Mouse (Mus musculus) mature B cell (primary cell): Measurements from ENCODE around the gene Hadh.

Experiments used
- in situ Hi-C: fragments of 300-500 bp; cut with MboI; formaldehyde crosslinking; loops from 2 replicates; pipeline ENCODE4 v1.14.3; 2019

The Hadh gene

GRCm38 (mm10) chr3:131271559-131272373 is at the start of gene Hadh:
Gene Hadh (minus strand): TSS chr3:131272101.
- in situ Hi-C loops: no loop called here

DNA sequence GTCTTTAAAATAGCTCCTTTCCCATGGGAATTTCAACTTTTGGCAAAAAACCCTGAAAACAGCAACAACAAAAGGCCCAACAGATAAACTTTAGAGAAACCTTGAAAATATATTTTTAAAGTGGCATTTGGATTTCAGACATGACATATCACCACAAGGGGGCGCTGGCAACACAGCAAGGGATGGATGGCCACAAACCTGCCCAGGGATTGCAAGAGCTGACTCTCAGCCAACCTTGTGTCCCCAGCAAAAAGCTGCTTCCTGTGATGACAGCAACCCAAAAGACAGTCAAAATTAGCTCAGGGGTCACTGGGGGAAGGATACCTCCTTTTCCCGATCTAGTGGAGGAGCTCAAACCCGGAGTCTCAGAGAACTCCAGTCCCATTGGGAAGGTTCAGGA is 48.3 kb upstream of the Hadh start:
- in situ Hi-C loops: no loop called here

DNA sequence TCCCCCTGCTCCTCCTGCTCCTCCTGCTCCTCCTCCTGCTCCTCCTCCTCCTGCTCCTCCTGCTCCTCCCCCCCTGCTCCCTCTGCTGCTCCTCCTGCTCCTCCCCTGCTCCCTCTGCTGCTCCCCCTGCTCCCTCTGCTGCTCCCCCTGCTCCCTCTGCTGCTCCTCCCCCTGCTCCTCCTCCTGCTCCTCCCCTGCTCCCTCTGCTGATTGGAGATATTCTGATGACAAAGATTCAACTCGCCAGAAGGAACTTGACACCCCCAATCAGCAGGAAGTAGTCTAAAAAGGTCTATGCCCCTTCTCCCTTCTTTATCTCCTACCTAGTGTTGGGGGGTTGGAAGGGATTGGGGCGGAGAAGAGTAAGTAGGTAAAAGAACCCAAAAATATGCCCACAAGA is 46.3 kb upstream of the Hadh start:
- in situ Hi-C loops: no loop called here

DNA sequence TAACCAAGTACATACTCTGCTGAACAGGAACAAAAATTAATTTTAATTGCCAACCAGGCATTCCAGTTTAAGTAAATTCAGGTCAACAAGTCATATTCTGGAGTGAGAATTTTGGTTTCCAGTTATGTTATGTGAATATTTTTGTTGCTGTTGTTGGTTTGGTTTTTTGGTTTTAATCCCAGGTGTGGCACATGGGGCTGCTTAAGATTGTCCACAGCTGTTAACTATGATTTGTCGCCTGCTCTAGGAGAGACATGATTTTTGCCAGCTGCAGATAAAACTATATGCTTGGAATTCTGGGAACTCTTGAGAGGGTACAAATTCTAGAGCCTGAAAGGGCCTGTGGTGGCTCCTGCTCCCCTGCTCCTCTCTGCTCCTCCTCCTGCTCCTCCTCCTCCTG is 45.2 kb upstream of the Hadh start:
- in situ Hi-C loops: no loop called here

DNA sequence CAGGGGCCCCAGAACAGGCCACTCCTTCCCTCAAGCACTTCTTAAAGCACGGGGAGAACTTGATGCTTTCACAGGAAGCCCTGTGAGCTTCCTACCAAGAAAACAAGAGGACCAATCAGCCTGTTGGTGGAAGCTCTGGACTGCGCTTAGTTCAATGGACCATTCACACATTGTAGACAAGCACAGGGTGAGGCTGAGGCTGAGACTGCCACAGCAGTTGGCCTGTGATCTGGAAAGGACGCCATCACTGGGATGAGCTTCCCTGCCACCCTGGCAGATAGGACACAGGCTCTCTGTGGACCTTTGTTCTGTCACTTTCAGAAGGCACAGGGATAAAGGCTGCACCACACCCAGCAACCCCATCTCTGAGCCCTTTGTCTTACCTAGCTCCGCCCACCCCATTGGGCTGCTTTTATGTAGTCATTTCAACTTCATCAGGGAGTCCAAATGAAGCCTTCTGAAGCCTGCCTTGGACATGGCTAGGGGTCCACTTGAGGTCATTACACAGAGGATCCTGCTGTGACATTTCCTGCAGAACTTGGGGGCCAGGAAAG is 44.1 kb upstream of the Hadh start:
- in situ Hi-C loops: no loop called here

DNA sequence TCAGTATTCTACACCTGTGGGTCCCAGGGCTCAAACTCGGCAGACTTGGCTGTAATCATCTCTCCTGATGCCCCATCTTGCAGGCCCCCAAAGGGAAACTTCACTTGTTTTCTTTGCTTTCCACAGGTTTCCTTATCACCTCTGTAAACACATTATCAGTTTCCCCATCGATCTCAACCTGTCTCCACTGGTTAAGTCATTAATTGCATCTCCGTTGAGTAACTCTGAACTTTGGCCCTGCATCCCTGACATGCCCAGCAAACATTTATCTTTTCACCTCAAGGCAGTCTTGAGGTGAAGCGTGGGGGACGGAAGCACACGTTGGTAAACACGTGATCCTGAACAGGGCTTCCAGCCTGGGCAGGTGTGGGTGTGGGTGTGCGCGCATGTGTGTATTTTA is 40.4 kb upstream of the Hadh start:
- in situ Hi-C loops: no loop called here

DNA sequence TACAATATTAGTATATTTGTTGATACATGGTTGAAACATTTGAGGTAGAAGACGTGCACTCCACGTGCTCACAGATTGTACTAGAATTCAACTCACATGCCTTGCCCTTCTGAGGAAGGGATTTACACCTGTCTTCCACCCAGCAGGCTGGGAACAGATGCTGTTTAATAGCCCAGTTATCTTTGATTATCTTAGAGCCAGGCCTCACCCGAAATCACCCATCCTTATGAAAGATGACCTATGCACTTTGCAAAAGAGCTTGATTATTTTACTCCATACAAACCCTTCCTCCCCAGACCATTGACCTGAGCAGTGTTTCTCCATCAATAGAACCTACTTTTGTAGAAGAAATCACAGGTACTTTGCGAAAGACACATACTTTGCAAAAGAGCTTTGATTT is 38.7 kb upstream of the Hadh start:
- in situ Hi-C loops: no loop called here

DNA sequence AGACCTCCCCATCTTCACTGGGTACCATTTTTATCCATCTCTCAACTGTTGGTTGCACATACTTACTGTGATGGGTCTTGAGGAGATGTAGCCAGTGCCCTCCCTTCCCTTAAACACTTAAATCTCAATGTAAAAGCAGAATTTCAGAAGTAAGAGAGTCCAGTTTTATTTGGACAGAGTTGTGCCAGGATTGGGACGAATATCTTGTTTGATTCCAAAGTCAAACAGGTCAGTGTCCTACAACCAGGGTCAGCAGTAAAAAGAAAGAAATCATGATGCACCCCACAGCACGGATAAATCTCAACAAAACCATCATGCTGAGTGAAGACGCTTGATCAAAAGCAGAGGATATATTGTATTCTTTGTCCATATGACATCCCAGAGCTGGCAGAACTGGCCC is 35.9 kb upstream of the Hadh start:
- in situ Hi-C loops: no loop called here

DNA sequence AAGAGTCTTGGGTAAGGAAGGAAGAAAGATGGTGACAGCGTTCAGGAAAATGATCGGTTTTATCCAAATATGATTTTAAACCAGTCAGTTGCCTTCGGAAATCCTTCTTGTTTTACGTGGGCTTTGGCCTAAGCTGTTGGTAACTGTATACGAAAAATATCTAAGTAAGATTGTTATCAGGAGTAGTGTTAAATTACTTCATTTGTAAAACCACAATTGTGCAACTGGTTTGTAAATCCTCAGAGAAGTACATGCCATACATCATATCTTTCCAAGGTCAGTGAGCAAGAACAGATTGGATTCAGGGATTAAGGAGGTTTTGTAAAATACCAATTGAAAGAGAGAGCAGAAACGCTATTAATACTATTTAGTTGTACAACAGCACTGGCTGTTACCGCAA is 34.4 kb upstream of the Hadh start:
- in situ Hi-C loops: no loop called here

- in situ Hi-C loops: no loop called here
These were observed 31.4 kb upstream of the Hadh start for GRCm38 (mm10) chr3:131303320-131303714.

- in situ Hi-C loops: no loop called here
These were observed 30.8 kb upstream of the Hadh start, which contains the start of gene Cyp2u1 for GRCm38 (mm10) chr3:131302452-131303319. Gene Cyp2u1 (minus strand): TSS chr3:131303227.

- in situ Hi-C loops: no loop called here
These were observed 28.0 kb upstream of the Hadh start for GRCm38 (mm10) chr3:131299908-131300307.

- in situ Hi-C loops: no loop called here
These were observed 27.2 kb upstream of the Hadh start for GRCm38 (mm10) chr3:131299078-131299477.

GRCm38 (mm10) chr3:131296893-131297292 is 25.0 kb upstream of the Hadh start:
- in situ Hi-C loops: no loop called here

- in situ Hi-C loops: no loop called here
These were observed 23.8 kb upstream of the Hadh start for GRCm38 (mm10) chr3:131295513-131296200.

- in situ Hi-C loops: no loop called here
These were observed 22.6 kb upstream of the Hadh start for GRCm38 (mm10) chr3:131294503-131294902.

DNA sequence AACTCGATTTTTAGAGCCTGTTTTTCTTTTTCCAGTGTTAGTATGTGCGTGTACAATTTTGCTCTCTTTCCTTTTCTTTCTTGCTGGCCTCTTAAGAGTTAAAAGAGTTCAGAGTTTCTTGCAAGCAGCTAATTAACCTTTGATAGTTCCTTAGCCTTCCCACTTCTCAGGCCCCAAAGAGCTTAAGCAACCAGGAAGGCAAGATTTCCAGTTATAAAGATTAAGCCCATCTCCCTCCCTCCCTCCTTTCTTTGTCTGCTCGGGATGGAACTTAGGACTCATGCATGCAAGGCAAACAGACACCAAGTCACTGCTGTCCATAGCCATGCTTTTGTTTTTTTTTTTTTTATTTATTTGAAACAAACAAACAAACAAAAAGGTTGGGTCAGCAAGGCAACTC is 21.1 kb upstream of the Hadh start:
- in situ Hi-C loops: no loop called here

DNA sequence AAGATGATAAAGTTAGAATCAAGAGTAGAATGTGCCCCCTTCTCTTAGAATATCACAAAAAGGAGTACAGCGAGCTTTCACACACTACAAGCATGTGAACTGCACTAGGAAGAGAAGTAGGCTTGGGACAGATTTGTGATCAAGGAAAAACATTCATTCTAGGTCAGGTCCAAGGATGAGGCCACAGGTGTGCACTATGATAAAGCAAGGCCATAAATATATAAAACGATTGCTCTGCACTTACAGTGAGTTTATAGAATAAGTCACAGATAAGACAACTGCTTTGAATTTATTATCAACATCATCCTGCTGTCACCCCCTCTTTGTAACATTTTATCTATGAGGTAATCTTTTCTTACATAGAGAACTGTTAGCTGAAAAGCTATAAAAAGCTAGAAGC is 20.4 kb upstream of the Hadh start:
- in situ Hi-C loops: no loop called here

GRCm38 (mm10) chr3:131291890-131292289 is 20.0 kb upstream of the Hadh start:
- in situ Hi-C loops: no loop called here

DNA sequence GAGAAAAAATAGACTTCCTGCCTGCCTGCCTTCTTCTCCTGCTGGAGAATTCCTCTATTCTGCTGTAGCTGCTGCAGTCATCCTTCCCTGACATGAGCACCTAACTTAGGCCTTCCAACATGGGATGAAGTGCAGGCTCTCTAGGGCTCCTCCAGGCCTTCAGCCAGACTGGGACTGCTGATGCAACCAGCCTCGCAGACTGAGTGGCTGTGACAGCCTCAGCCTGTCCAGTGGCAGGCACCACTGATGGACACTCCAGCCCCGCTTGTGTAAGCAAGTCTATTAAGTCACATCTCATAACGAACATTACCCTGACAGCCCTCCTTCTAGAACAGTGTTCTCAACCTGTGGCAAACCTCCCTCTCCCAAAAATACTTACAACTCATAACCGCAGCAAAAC is 2.2 kb upstream of the Hadh start:
- in situ Hi-C loops: no loop called here

DNA sequence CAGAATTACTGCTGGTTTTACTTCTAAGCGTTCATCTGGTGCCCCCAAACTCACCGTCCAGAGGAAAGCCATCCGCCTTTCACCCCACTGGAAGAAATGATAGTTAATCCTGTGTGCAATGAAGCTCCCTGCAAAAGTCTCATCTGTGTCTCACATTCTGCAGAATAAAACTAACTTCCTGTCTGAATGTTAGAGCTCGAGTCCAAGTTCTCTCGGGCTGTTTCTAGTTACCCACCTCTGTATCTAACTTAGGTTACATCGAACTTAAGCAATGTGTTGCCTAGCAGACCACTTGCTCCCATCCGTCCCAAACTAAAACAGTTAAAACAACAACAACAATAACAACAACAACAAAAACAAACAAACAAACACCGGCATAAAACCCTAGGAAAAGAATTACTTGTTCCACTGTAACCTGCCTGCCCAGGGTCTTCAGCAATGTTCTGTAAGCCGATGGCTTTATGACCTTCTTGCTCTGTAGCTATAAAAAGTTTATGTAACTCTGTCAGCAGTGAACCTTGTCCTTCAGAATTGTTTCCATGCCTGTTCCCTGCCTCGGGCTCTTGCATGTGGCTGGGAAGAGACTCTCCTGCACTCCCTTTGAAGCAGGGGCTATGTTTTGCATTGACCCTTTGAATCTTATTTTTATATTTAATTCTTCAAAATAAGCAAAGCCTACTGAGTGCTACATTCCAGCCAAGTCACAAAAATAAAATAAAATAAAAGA is 636 bp upstream of the Hadh start:
- in situ Hi-C loops: no loop called here
